Mouse (Mus musculus) kidney, postnatal 14 days (tissue): ENCODE results near the gene Cyb561.

ENCODE experiments used
- DNase-seq: peaks from one replicate; pipeline ENCODE4 v3.0.0; 2022; ENCODE audit warnings: mixed read lengths

Cyb561 gene

DNA sequence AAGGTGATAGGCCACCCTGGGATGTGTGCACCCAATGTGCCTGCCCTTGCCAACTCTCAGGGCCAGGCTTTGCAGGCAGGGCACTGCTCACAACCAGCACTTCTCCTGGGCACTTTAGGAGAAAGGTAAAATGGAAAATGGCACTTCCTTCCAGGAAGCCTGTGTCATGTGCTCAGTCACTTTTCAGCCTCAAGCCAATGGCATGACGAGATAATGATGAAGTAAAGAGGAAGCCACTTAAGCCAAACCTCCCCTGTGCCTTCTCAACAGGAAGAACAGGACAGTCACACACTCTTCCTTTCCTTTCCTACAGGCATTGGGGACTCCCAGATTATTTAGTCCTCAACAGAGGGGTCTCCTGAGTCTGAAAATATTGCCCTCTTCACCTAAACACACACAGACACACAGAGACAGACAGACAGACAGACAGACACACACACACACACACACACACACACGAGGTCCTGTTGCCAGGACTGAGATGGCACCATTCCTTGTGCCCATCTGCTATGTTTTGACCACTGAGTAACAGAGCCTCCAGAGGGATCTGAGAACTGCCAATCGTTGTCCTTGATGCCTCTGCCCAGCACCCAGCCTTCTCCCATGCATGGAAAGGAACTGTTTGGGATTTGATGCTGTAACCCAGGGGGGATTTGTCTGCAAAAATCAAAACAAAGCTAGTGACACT, 32.9 kb downstream of the Cyb561 start:
- no peak for DNase-seq

- no peak for DNase-seq
Observed at GRCm38 (mm10) chr11:105913580-105913979, 39.6 kb downstream of the Cyb561 start.

DNA sequence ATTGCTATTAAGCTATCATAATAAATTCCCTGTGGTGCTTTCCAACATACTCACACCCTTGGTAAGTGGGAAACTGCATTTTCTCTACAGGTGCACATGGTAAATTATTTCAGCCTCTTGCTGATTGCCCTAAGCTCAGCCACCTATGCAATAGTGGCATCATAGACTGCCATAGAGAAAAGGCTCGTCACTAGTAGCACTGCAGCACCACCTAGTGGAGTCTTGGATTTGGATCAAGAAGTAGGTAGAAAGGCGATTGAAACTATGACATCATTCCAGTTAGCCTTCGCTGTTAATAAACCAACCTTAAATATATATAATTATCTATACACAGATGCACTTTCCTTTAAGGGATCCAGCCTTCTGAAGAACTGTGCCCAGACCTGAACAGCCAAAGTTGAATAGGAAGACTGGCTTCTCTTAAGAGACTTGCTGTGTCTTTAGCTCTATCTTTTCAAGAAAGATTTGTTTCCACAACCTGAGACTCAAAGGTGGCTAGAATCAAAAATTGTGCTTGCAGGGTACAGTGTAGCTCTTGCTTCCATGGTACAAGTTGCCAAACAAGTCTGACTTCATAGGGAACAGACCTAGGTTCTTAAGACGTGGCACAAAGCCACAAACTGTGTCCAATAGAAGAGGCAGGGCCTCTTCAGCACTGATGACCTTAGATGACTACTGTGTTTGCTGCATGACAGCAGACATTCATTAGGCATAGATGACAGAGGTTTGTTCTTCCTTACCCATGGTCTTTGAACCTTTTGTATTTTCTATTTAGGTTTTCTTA, 41.4 kb downstream of the Cyb561 start:
- DNase-seq, result peak; percentile 83

DNA sequence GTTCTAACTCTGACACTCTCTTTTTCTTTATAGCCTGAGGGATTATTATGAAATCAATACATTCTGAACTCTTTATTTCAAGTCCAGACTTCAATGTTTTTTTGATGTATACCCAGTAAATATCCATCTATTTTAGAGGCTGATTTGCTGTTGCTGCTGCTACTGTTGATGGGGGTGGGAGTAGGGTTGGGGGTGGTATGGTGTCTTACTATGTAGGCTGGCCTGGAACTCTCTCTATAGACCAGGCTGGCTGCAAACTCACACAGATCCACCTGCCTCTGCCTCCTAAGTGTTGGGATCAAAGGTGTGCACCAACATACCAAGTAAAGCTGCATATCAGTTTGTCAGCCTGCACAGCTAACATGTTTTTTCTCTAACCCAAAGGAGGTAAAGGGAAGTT, 42.0 kb downstream of the Cyb561 start:
- DNase-seq, result no peak

DNA sequence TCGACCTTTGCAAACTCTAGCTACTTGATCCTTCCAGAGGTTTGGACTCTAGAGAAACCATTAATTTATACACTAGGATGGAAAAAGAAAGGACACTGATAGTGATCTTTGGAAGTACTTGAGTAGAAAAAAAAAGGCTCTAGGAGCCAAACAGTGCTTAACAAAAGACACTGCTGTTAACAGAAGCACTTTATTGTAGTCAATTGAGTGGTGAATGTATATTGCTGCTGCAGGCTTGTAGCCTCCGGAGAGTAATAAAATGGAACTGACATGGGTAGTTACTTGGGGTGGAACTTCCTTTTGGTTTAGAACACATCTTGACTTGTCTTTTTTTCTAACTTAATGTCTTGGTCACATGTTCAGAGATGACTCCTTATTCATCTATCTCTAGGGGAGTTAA, 43.5 kb downstream of the Cyb561 start:
- DNase-seq, result no peak

DNA sequence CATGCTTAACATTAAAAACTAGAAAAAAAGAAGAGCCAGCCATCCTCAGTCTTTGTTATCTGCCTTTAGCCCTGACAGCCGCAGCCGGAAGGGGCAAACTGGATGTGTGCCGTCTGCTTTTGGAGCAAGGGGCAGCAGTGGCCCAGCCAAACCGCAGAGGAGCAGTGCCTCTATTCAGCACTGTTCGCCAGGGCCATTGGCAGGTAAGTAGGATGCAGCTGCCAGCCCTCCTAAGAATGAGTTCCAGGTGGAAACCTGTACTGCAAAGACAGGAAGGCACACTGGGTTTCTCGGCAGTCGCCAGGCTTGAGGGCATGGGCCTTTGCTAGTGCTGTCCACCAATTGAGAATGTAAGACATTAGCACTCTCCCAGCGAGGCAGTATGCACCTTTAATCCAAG, 44.2 kb downstream of the Cyb561 start:
- no peak for DNase-seq

GRCm38 (mm10) chr11:105907381-105907780, 45.8 kb downstream of the Cyb561 start:
- no peak for DNase-seq

DNA sequence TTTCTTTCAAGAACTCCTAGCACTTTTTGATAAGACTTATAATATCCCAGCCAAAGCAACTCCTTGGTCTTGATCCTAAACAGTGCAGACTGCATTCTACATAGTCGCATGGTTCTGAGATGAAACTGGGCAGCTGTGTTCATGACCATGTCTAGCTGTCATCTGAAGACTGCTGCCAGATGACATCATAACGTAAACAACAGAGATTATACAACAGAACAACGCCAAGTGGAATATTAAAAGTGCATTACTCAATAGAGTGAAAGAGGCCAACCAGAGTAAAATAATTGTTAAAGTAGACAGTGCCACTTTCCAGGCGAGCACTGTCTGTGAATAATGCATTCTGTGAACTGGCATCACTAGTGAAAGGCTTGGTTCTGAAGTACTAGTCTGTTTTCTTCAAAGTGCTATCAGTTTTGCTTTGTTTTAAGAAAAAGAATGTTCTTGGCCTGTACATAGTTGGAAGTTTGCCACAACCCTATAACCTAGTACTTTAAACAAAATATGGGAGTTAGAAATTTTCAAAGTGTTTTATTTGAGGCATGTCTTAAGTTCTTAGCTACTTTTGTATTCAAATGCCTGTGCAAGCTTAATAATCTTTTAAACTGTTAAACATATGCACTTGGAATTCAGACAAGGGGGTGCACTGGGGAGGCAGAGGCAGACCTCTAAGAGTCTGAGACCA, 47.5 kb downstream of the Cyb561 start:
- no peak for DNase-seq

- no peak for DNase-seq
Observed at GRCm38 (mm10) chr11:105902956-105903355, 50.2 kb downstream of the Cyb561 start.

DNA sequence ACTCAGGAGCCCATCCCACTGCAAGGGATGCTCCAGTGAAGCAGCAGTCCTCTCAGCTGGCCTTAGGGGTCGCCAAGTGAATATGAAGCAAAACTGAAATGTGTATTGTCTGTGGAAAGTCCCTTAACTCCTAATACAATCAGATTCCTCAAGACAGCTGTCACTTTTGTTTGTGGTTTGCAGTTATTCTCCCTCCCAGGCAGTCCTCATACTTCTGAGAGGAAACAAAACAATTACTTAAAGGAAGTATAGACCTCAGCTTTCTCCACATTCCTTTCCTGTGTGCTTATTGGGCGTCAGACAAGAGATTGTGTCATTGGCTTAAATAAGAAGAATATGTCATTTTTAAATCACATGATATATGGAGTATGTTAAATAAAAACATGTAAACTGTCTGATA, 51.6 kb downstream of the Cyb561 start:
- no peak for DNase-seq

- no peak for DNase-seq
Observed at GRCm38 (mm10) chr11:105899151-105899550, 54.0 kb downstream of the Cyb561 start.

DNA sequence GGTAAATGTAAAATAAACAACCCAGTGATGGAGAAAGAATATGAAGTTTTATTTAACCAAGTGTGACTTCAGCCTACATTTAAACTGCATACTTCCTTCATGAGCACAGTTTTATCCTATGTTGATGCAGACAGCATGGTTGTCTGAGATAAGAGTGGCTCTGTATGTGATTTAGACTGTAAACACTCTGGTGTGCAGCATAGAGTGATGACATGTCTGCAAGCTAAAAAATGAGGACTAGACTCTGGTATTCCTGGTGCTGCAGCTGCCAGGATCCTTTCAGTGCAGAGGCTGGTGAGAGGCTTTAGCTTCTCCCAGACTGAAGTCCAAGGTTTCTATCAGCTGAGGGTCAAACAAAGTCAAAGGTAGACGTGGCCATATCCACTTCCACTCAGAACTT, 65.9 kb downstream of the Cyb561 start:
- DNase-seq, result no peak

- DNase-seq, result no peak
Observed at GRCm38 (mm10) chr11:105885558-105885957, 67.6 kb downstream of the Cyb561 start.
